Mouse (Mus musculus): ENCODE measurements around the gene Wdr1. TPM values are rescaled to one million over a fixed set of nuclear protein-coding genes. Genes with fewer than 3 reads are reported as not detected.

The Wdr1 gene
- polyA plus RNA-seq, 1 experiment from 2014 or later: 256 TPM

- no peaks in the 10 kb centered on the region for H3K36me3 ChIP-seq (ENCODE audit: control insufficient read depth, insufficient read depth)
- peaks cover 8% of the 10 kb centered on the region; the same call in 1 of the 2 replicates for H3K4me1 ChIP-seq (ENCODE audit: control insufficient read depth, insufficient read depth, low read length)
- no peak overlapping the region for H3K9ac ChIP-seq (ENCODE audit: low read length)
- H3K4me3 ChIP-seq (ENCODE audit: low read length): no peak overlapping the region
- H3K4me2 ChIP-seq (ENCODE audit: low read depth, low read length): no peak overlapping the region
- no peak overlapping the region for H3K27ac ChIP-seq (ENCODE audit: low read length)
- H3K9me3 ChIP-seq (replicated peaks; ENCODE audit: control insufficient read depth, low read length): no peaks in the 10 kb centered on the region
- no peak for ATAC-seq (replicated peaks; ENCODE audit: extremely low read depth, insufficient read depth, low FRiP score)
- H3K27me3 ChIP-seq (ENCODE audit: control insufficient read depth, insufficient read depth, low read length): no peaks in the 10 kb centered on the region
- 77% methylated on average over 6 of the region's 6 CpGs for WGBS
Measured at GRCm38 (mm10) chr5:38493890-38494289, 69.1 kb downstream of the Wdr1 start.

GRCm38 (mm10) chr5:38491763-38492162 is 71.3 kb downstream of the Wdr1 start:
- no peaks in the 10 kb centered on the region for H3K36me3 ChIP-seq (ENCODE audit: control insufficient read depth, insufficient read depth)
- no peak overlapping the region for H3K9ac ChIP-seq (ENCODE audit: low read length)
- no peak overlapping the region for H3K27ac ChIP-seq (ENCODE audit: low read length)
- H3K4me1 ChIP-seq (ENCODE audit: control insufficient read depth, insufficient read depth, low read length): peaks cover 5% of the 10 kb centered on the region; the same call in 1 of the 2 replicates
- ATAC-seq (replicated peaks; ENCODE audit: extremely low read depth, insufficient read depth, low FRiP score): no peak
- 76% methylated on average over 8 of the region's 8 CpGs for WGBS
- no peaks in the 10 kb centered on the region; the same call in 1 of the 2 replicates for H3K27me3 ChIP-seq (ENCODE audit: control insufficient read depth, insufficient read depth, low read length)
- H3K9me3 ChIP-seq (replicated peaks; ENCODE audit: control insufficient read depth, low read length): no peaks in the 10 kb centered on the region
- H3K4me2 ChIP-seq (ENCODE audit: low read depth, low read length): no peak overlapping the region
- H3K4me3 ChIP-seq (ENCODE audit: low read length): no peak overlapping the region

- no peak for ATAC-seq (replicated peaks; ENCODE audit: extremely low read depth, insufficient read depth, low FRiP score)
- Histone ChIP-seq H3K27ac (ENCODE audit: low read length) (no peak overlapping the region), H3K27me3 (ENCODE audit: control insufficient read depth, insufficient read depth, low read length) (no peaks in the 10 kb centered on the region; the same call in 1 of the 2 replicates), H3K4me1 (ENCODE audit: control insufficient read depth, insufficient read depth, low read length) (peaks cover 5% of the 10 kb centered on the region; the same call in 1 of the 2 replicates), H3K4me3 (ENCODE audit: low read length) (no peak overlapping the region), H3K4me2 (ENCODE audit: low read depth, low read length) (no peak overlapping the region), H3K9ac (ENCODE audit: low read length) (no peak overlapping the region), H3K36me3 (ENCODE audit: control insufficient read depth, insufficient read depth) (no peaks in the 10 kb centered on the region), H3K9me3 (replicated peaks; ENCODE audit: control insufficient read depth, low read length) (no peaks in the 10 kb centered on the region)
- WGBS: 83% methylated on average over 4 of the region's 4 CpGs
Measured at GRCm38 (mm10) chr5:38489739-38490138, 73.3 kb downstream of the Wdr1 start.

- H3K9ac ChIP-seq (ENCODE audit: low read length): no peak overlapping the region
- H3K4me1 ChIP-seq (ENCODE audit: control insufficient read depth, insufficient read depth, low read length): peaks cover 5% of the 10 kb centered on the region; the same call in 1 of the 2 replicates
- ATAC-seq (replicated peaks; ENCODE audit: extremely low read depth, insufficient read depth, low FRiP score): 0 out of 2 replicates have a peak, but pooled peaks have one; percentile 23
- H3K9me3 ChIP-seq (replicated peaks; ENCODE audit: control insufficient read depth, low read length): no peaks in the 10 kb centered on the region
- WGBS: 52% methylated on average over 20 of the region's 20 CpGs
- H3K27ac ChIP-seq (ENCODE audit: low read length): no peak overlapping the region
- no peak overlapping the region for H3K4me3 ChIP-seq (ENCODE audit: low read length)
- H3K36me3 ChIP-seq (ENCODE audit: control insufficient read depth, insufficient read depth): no peaks in the 10 kb centered on the region
- no peaks in the 10 kb centered on the region; the same call in 1 of the 2 replicates for H3K27me3 ChIP-seq (ENCODE audit: control insufficient read depth, insufficient read depth, low read length)
- H3K4me2 ChIP-seq (ENCODE audit: low read depth, low read length): no peak overlapping the region
Measured at GRCm38 (mm10) chr5:38488673-38489615, 74.1 kb downstream of the Wdr1 start.

- H3K9me3 ChIP-seq (replicated peaks; ENCODE audit: control insufficient read depth, low read length): no peaks in the 10 kb centered on the region
- H3K36me3 ChIP-seq (ENCODE audit: control insufficient read depth, insufficient read depth): no peaks in the 10 kb centered on the region
- no peak overlapping the region for H3K9ac ChIP-seq (ENCODE audit: low read length)
- H3K4me1 ChIP-seq (ENCODE audit: control insufficient read depth, insufficient read depth, low read length): peaks cover 5% of the 10 kb centered on the region; the same call in 1 of the 2 replicates
- no peak overlapping the region for H3K4me3 ChIP-seq (ENCODE audit: low read length)
- no peak for ATAC-seq (replicated peaks; ENCODE audit: extremely low read depth, insufficient read depth, low FRiP score)
- no peak overlapping the region for H3K27ac ChIP-seq (ENCODE audit: low read length)
- H3K4me2 ChIP-seq (ENCODE audit: low read depth, low read length): no peak overlapping the region
- 42% methylated on average over 6 of the region's 6 CpGs for WGBS
- no peaks in the 10 kb centered on the region; the same call in 1 of the 2 replicates for H3K27me3 ChIP-seq (ENCODE audit: control insufficient read depth, insufficient read depth, low read length)
Measured at GRCm38 (mm10) chr5:38488026-38488425, 75.0 kb downstream of the Wdr1 start.

- H3K9ac ChIP-seq (ENCODE audit: low read length): no peak overlapping the region
- no peak overlapping the region for H3K4me2 ChIP-seq (ENCODE audit: low read depth, low read length)
- no peaks in the 10 kb centered on the region for H3K36me3 ChIP-seq (ENCODE audit: control insufficient read depth, insufficient read depth)
- 79% methylated on average over 4 of the region's 4 CpGs for WGBS
- no peak for ATAC-seq (replicated peaks; ENCODE audit: extremely low read depth, insufficient read depth, low FRiP score)
- peaks cover 5% of the 10 kb centered on the region; the same call in 1 of the 2 replicates for H3K4me1 ChIP-seq (ENCODE audit: control insufficient read depth, insufficient read depth, low read length)
- no peak overlapping the region for H3K27ac ChIP-seq (ENCODE audit: low read length)
- no peaks in the 10 kb centered on the region; the same call in 1 of the 2 replicates for H3K27me3 ChIP-seq (ENCODE audit: control insufficient read depth, insufficient read depth, low read length)
- H3K4me3 ChIP-seq (ENCODE audit: low read length): no peak overlapping the region
- H3K9me3 ChIP-seq (replicated peaks; ENCODE audit: control insufficient read depth, low read length): no peaks in the 10 kb centered on the region
Measured at GRCm38 (mm10) chr5:38487247-38487646, 75.8 kb downstream of the Wdr1 start.

- Histone ChIP-seq H3K9me3 (replicated peaks; ENCODE audit: control insufficient read depth, low read length) (no peaks in the 10 kb centered on the region), H3K4me3 (ENCODE audit: low read length) (no peak overlapping the region), H3K27me3 (ENCODE audit: control insufficient read depth, insufficient read depth, low read length) (no peaks in the 10 kb centered on the region; the same call in 1 of the 2 replicates), H3K27ac (ENCODE audit: low read length) (no peak overlapping the region), H3K36me3 (ENCODE audit: control insufficient read depth, insufficient read depth) (no peaks in the 10 kb centered on the region), H3K4me1 (ENCODE audit: control insufficient read depth, insufficient read depth, low read length) (peaks cover 5% of the 10 kb centered on the region; the same call in 1 of the 2 replicates), H3K4me2 (ENCODE audit: low read depth, low read length) (no peak overlapping the region), H3K9ac (ENCODE audit: low read length) (no peak overlapping the region)
- 70% methylated on average over 4 of the region's 4 CpGs for WGBS
- no peak for ATAC-seq (replicated peaks; ENCODE audit: extremely low read depth, insufficient read depth, low FRiP score)
Measured at GRCm38 (mm10) chr5:38485946-38486345, 77.1 kb downstream of the Wdr1 start.

GRCm38 (mm10) chr5:38483518-38484110 is 79.4 kb downstream of the Wdr1 start:
- H3K9ac ChIP-seq (ENCODE audit: low read length): no peak overlapping the region
- no peaks in the 10 kb centered on the region; the same call in 1 of the 2 replicates for H3K27me3 ChIP-seq (ENCODE audit: control insufficient read depth, insufficient read depth, low read length)
- H3K27ac ChIP-seq (ENCODE audit: low read length): no peak overlapping the region
- peaks cover 12% of the 10 kb centered on the region for H3K4me1 ChIP-seq (ENCODE audit: control insufficient read depth, insufficient read depth, low read length)
- no peaks in the 10 kb centered on the region for H3K36me3 ChIP-seq (ENCODE audit: control insufficient read depth, insufficient read depth)
- no peak overlapping the region for H3K4me2 ChIP-seq (ENCODE audit: low read depth, low read length)
- H3K9me3 ChIP-seq (replicated peaks; ENCODE audit: control insufficient read depth, low read length): no peaks in the 10 kb centered on the region
- H3K4me3 ChIP-seq (ENCODE audit: low read length): no peak overlapping the region
- ATAC-seq (replicated peaks; ENCODE audit: extremely low read depth, insufficient read depth, low FRiP score): no peak
- 58% methylated on average over 7 of the region's 7 CpGs for WGBS
